Mouse (Mus musculus) frontal cortex, adult 2 months (tissue): ENCODE data around the gene Mdm2. TPM values are rescaled to one million over a fixed set of nuclear protein-coding genes. Genes with fewer than 3 reads are reported as not detected.
"Not testable (repeated sequence)": the region's sequence is repeated elsewhere in the genome, so short reads cannot be mapped to it uniquely, and the experiment has no call there.

Experiments
- DNase-seq, 2 experiments: peaks; one replicate each; pipeline ENCODE4 v3.0.0; 2022; ENCODE audit warnings: low spot score in 1 of 2; ENCODE audit errors: extremely low spot score in 1 of 2
- polyA plus RNA-seq: library from polyadenylated mRNA; depleted of rRNA; stranded (reverse); fragments of >200 nt; gene quantifications from 2 replicates; pipeline ENCODE4 v1.2.3, GENCODE M21; 2012; rRNA removed

The Mdm2 gene
- 72.1 and 74.5 TPM in 2 replicates for polyA plus RNA-seq

GRCm38 (mm10) chr10:117710604-117711141, at the start of gene Mdm2:
Mdm2 (minus strand) TSS chr10:117710758.
- peak; percentile 79 to 98 for DNase-seq

GRCm38 (mm10) chr10:117759844-117760630, 49.5 kb upstream of the Mdm2 start:
- no peak for DNase-seq

DNA sequence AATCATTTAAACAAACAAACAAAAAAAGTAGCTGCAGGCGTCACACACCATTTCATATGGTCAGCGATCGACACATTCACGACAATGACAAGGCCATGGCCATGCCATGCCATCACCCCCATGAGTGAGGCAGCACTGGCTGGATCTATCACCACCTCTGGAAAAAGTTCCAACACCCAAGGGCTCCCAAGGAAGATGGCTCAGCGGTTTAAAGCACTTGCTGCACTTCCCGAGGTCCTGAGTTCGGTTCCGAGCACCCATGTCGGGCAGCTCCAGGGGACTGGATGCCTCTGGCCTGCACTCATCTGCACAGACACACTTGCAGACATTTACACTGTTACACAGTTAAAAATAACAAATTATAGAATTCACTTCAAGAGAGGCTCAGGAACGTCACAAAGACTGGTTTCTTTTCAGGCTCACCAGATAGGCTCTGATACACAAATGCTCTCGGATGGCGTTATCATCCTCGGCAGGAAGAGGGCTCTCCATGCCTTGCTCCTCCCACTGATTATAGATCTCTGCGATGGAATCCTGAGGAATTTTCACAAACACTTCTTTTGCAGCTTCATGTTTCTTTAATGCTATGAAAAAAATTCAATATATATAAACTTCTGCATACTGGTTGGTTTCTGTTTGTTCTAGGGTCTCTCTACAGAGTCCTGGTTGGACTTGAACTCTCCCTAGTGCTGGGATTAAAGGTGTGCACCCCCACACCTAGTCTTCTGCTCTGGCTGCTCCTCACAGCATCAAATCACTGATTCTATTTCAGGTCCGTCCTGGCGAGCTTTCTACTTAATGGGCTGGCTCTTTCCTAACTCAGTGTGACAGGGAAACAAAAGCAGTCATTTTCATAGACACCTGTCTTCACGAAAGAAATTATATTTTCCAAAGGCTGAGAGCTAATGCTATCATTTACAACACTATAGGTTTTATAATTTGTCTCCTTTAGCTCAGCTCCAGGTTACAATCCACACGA, 48.5 kb upstream of the Mdm2 start:
- DNase-seq = no peak

DNA sequence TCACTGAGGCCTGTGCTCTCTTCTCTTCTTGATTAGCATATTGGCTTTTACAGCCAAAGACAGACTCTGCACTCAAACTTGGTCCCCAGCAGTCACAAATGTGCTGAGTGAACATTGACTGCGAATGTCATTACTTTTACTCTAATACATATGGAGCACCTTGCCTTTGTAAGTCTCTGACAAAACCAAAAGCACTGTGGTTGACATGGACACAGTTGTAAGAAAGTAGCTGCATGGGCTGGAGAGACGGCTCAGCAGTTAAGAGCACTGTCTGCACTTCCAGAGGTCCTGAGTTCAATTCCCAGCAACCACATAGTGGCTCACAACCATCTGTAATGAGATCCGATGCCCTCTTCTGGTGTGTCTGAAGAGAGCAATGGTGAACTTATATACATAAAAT, 47.8 kb upstream of the Mdm2 start:
- DNase-seq = not testable (repeated sequence)

DNA sequence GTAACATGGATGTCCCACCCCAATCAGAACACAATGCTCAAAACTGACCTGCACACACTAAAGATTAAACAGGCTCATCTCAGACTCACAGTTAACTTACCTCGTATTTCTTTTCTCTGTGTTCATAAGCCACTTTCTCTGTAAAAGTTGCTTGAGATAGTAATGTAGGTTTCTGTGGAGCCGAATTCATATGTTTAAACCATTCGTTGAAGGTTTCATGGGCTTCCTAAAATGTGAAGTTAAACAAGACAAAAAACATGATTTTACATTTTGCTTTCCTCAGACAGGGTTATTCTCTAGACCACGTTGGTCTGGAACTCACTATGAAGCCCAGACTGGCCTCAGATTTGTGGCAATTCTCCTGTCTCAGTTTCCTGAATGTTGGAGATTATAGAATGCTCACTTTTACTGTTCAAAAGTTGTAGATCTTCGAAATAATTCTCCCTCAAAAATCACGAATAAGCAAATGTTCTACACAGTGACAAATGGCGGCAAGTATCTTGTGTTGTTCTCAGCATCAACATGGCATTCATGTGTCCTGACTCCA, 47.3 kb upstream of the Mdm2 start:
- no peak for DNase-seq

DNA sequence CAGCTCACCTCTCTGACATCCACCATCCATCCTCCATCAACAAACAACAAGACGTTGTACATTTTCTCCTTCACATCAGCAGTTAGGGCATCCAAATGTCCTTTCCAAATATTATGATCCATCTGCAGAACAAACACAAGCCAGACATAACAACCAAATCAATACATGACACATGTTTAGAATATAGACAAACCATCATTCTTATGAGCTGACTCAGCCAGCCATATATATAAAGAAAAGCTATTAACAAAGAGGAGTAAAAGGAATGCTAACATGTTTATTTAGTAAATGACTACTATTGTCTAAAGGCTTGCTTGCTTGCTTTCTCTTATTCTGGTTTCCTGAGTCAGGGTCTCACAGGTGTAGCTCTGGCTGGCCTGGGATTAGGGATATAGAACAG, 46.7 kb upstream of the Mdm2 start:
- DNase-seq = no peak

DNA sequence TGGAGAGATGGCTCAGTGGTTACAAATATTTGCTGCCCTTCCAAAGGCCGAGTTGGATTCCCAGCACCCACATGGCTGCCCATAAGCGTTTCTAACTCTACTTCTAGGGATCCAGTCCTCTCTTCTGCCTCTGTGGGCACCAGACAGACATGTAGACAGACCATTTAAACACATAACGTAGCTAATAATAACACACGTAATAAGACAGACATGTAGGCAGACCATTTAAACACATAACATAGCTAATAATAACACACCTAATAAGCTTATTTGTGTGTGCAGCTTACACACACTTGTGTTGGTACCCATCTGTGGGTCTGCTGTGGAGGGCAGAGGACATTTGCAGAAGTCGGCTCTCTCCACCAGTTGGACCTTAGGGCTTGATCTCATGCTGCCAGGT, 46.2 kb upstream of the Mdm2 start:
- DNase-seq = no peak

- no peak for DNase-seq
These were observed 45.4 kb upstream of the Mdm2 start for GRCm38 (mm10) chr10:117755799-117756467.

GRCm38 (mm10) chr10:117755086-117755798, 44.7 kb upstream of the Mdm2 start:
- DNase-seq = no peak

- DNase-seq = no peak
These were observed 44.0 kb upstream of the Mdm2 start for GRCm38 (mm10) chr10:117754609-117754940.

DNA sequence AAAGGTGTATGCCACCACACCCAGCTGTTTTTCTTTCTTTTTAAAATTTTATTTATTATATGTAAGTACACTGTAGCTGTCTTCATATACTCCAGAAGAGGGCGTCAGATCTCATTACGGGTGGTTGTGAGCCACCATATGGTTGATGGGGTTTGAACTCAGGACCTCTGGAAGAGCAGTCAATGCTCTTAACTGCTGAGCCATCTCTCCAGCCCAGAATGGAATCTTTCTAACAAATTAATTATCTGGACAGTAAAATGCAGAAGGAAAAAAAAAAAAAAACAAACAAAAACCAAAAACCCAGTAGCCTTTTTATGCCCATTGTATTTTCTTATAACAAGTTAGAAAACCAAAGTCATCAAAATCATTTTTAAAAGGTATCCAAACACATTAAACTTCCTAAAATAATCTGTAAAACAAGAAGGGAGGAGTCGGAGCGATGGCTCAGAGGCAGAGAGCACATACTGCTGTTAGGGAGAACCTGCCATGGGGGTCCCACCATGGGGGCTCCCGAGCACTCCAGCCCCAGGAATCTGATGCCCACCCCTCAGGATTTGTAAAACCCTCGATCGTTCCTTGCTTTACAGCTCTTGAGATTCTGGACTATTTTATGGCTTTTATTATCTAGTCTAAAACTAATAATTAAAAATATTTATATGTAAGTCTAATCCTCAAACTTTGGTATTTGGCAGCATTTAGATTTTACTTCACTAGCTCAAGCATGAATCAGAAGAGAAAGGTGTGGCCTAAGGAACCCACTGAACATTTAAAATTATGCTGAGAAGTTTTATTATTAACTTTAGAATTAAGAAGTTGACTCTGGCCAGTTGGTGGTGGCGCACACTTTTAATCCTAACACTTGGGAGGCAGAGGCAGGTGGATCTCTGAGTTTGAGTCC, 43.4 kb upstream of the Mdm2 start:
- DNase-seq = no peak

- no peak for DNase-seq
These were observed 42.5 kb upstream of the Mdm2 start for GRCm38 (mm10) chr10:117752851-117753647.

- no peak for DNase-seq
These were observed 41.8 kb upstream of the Mdm2 start for GRCm38 (mm10) chr10:117752304-117752821.

- DNase-seq = no peak
These were observed 41.2 kb upstream of the Mdm2 start for GRCm38 (mm10) chr10:117751744-117752143.

DNA sequence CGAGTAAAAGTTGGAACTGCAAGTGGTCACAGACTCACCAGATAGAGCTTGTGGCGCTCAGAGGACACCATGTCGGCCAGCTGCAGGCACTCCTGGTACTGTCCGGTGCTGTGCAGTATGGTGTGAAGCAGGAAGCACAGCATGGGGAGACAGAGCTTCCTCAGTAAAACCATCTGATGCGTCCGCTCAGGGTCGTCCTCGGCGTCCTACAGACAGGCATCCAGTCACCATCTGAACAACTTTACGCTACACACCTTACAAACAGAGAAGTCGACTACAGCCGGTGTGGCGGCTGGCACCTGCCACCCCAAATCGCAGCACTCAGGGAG, 40.7 kb upstream of the Mdm2 start:
- no peak for DNase-seq

GRCm38 (mm10) chr10:117750529-117751281, 40.1 kb upstream of the Mdm2 start:
- no peak for DNase-seq

- no peak for DNase-seq
These were observed 39.3 kb upstream of the Mdm2 start for GRCm38 (mm10) chr10:117749787-117750343.
